ENCODE assay signal across 8 mouse cellular contexts in the genomic region with DNA sequence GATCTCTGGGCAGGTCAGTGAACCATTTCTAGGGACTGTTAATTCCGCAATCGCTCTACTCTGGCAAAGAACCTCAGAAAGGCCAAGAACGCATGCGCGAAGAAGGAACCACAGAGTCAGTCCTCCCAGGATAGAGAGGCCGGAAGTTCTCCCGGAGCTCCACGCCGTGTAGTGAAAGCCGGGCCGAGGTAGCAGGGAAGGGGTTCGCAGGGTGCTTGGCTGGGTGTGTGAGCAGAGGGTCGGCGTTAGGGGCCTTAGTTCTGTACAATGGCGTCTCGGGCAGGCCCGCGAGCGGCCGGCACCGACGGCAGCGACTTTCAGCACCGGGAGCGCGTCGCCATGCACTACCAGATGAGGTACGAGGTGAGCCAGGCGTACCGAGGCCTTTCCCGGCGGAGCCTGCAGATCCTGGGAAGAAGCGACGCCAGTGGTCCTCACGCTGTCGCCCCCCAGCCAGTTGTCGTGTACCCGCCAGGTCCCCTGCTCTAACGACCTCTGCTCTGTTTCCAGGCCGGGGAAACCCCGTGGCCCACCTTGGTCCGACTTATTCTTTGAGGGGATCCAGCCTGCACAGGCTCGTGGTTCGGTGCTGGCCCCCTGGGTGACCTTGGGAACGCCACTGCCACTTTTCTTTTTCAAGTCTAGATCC. TPM values are rescaled to one million over a fixed set of nuclear protein-coding genes. Genes with fewer than 3 reads are reported as not detected.
A peak's percentile ranks its signal among the peaks of the same experiment; 100 is the strongest.
DNase-seq lines count a peak whose midpoint lies in the region; ATAC-seq and TF ChIP-seq lines count a peak whose summit lies in the region.

A gene (plus strand): TSS at position 128 of the 649 bp plus-strand sequence.

- peak; percentile 91 for ATAC-seq in heart, embryonic 12.5 days (ENCODE audit: insufficient number of reproducible peaks, low FRiP score)
- ATAC-seq in kidney, postnatal 0 days (replicated peaks; ENCODE audit: low FRiP score, low read depth) = peak; percentile 78
- peak; percentile 88 for ATAC-seq in liver, embryonic 11.5 days (replicated peaks; ENCODE audit: low FRiP score)
- peak; percentile 92 for ATAC-seq in stomach, embryonic 14.5 days (ENCODE audit: insufficient number of reproducible peaks, insufficient read depth, low FRiP score, low read depth)

- H3K79me2 ChIP-seq in C2C12 (ENCODE audit: control insufficient read depth, insufficient read depth) = peaks cover 42% of the 10 kb centered on the region

- peaks cover 18% of the 10 kb centered on the region for H3K79me3 ChIP-seq in C2C12 (ENCODE audit: low read depth)

- H3ac ChIP-seq in C2C12 (ENCODE audit: control insufficient read depth, insufficient read length, low read depth) = peak within 1 kb of the TSS; percentile 90

- H3K4me2 ChIP-seq in heart, embryonic 12.5 days = peak within 1 kb of the TSS; percentile 89
- peak within 1 kb of the TSS; percentile 82 for H3K4me2 ChIP-seq in kidney, postnatal 0 days (ENCODE audit: low read length)
- peak within 1 kb of the TSS; percentile 85 for H3K4me2 ChIP-seq in liver, embryonic 11.5 days
- peak within 1 kb of the TSS; percentile 92 for H3K4me2 ChIP-seq in stomach, embryonic 14.5 days (replicated peaks; ENCODE audit: low read depth, low read length)

- peaks cover 24% of the 10 kb centered on the region for H3K36me3 ChIP-seq in C2C12 (ENCODE audit: control insufficient read depth, insufficient read depth)
- peaks cover 17% of the 10 kb centered on the region for H3K36me3 ChIP-seq in erythroblast, embryonic 14.5 days (ENCODE audit: control insufficient read depth)
- peaks cover 18% of the 10 kb centered on the region for H3K36me3 ChIP-seq in heart, embryonic 12.5 days
- peaks cover 10% of the 10 kb centered on the region for H3K36me3 ChIP-seq in kidney, postnatal 0 days (ENCODE audit: insufficient read depth, low read length)
- H3K36me3 ChIP-seq in liver, embryonic 11.5 days (ENCODE audit: control insufficient read depth, insufficient read depth, low read length) = peaks cover 8% of the 10 kb centered on the region
- peaks cover 9% of the 10 kb centered on the region; the same call in 1 of the 2 replicates for H3K36me3 ChIP-seq in stomach, embryonic 14.5 days (ENCODE audit: control insufficient read depth, insufficient read depth, low read length)

- H3K27ac ChIP-seq in heart, embryonic 12.5 days (ENCODE audit: poor library complexity, severe bottlenecking) = 0 out of 2 replicates have a peak within 1 kb of the TSS, but pooled peaks have one; percentile 23
- H3K27ac ChIP-seq in kidney, postnatal 0 days = peak within 1 kb of the TSS; percentile 85
- peak within 1 kb of the TSS; percentile 51 for H3K27ac ChIP-seq in liver, embryonic 11.5 days (ENCODE audit: low read depth, low read length)
- peak within 1 kb of the TSS; percentile 56; the same call in 1 of the 2 replicates for H3K27ac ChIP-seq in stomach, embryonic 14.5 days (ENCODE audit: low read length)

- peak within 1 kb of the TSS; percentile 90 for H3K4me3 ChIP-seq in C2C12 (ENCODE audit: insufficient read depth, poor library complexity, severe bottlenecking)
- peak within 1 kb of the TSS; percentile 74 for H3K4me3 ChIP-seq in erythroblast, embryonic 14.5 days (replicated peaks)
- peak within 1 kb of the TSS; percentile 78 for H3K4me3 ChIP-seq in heart, embryonic 12.5 days
- peak within 1 kb of the TSS; percentile 94 for H3K4me3 ChIP-seq in kidney, postnatal 0 days (replicated peaks; ENCODE audit: low read depth, low read length)
- H3K4me3 ChIP-seq in liver, embryonic 11.5 days (ENCODE audit: low read depth, low read length) = peak within 1 kb of the TSS; percentile 95
- H3K4me3 ChIP-seq in stomach, embryonic 14.5 days (ENCODE audit: low read depth, low read length) = peak within 1 kb of the TSS; percentile 96

- peak within 1 kb of the TSS; percentile 89 for H3K9ac ChIP-seq in heart, embryonic 12.5 days
- peak within 1 kb of the TSS; percentile 96 for H3K9ac ChIP-seq in kidney, postnatal 0 days (ENCODE audit: low read depth, low read length)
- H3K9ac ChIP-seq in liver, embryonic 11.5 days (ENCODE audit: low read depth, low read length) = peak within 1 kb of the TSS; percentile 91
- H3K9ac ChIP-seq in stomach, embryonic 14.5 days (replicated peaks; ENCODE audit: low read depth, low read length) = peak within 1 kb of the TSS; percentile 82

- peak; percentile 50; the same call in 1 of the 2 replicates for TF ChIP-seq POLR2A in brain, embryonic 14.5 days (IDR thresholded peaks at IDR 0.05; ENCODE audit: borderline replicate concordance, extremely low read depth, insufficient read depth, insufficient read length, poor library complexity, severe bottlenecking)

- 1% methylated on average over 45 of the region's 45 CpGs for WGBS in heart, embryonic 12.5 days
- under 1% methylated on average over 44 of the region's 45 CpGs for WGBS in kidney, postnatal 0 days
- WGBS in liver, embryonic 11.5 days = under 1% methylated on average over 45 of the region's 45 CpGs
- under 1% methylated on average over 45 of the region's 45 CpGs for WGBS in stomach, embryonic 14.5 days

- no peaks in the 10 kb centered on the region for H3K9me3 ChIP-seq in erythroblast, embryonic 14.5 days (ENCODE audit: control insufficient read depth, low read length)
- H3K9me3 ChIP-seq in heart, embryonic 12.5 days (replicated peaks) = no peaks in the 10 kb centered on the region
- H3K9me3 ChIP-seq in kidney, postnatal 0 days (replicated peaks; ENCODE audit: low read length) = no peaks in the 10 kb centered on the region
- H3K9me3 ChIP-seq in liver, embryonic 11.5 days (ENCODE audit: control insufficient read depth, low read length) = no peaks in the 10 kb centered on the region
- H3K9me3 ChIP-seq in stomach, embryonic 14.5 days (ENCODE audit: control insufficient read depth, low read depth, low read length) = no peaks in the 10 kb centered on the region

- DNase-seq in brain, embryonic 14.5 days (ENCODE audit: low read depth) = peak; percentile 96
- peak; percentile 97 for DNase-seq in kidney, postnatal 0 days (ENCODE audit: low spot score)
- DNase-seq in liver, embryonic 11.5 days (ENCODE audit: low spot score) = peak; percentile 93
- DNase-seq in naive thymus-derived CD4-positive, alpha-beta T cell, adult 2 months (ENCODE audit: low read depth) = peak; percentile 96

- H3K27me3 ChIP-seq in C2C12 (ENCODE audit: control insufficient read depth, insufficient read depth, insufficient read length) = no peaks in the 10 kb centered on the region
- H3K27me3 ChIP-seq in erythroblast, embryonic 14.5 days (ENCODE audit: control insufficient read depth) = no peaks in the 10 kb centered on the region
- no peaks in the 10 kb centered on the region for H3K27me3 ChIP-seq in heart, embryonic 12.5 days (replicated peaks)
- no peaks in the 10 kb centered on the region for H3K27me3 ChIP-seq in kidney, postnatal 0 days (ENCODE audit: insufficient read depth, low read length)
- H3K27me3 ChIP-seq in liver, embryonic 11.5 days (replicated peaks; ENCODE audit: control insufficient read depth, insufficient read depth, low read length) = no peaks in the 10 kb centered on the region
- no peaks in the 10 kb centered on the region for H3K27me3 ChIP-seq in stomach, embryonic 14.5 days (ENCODE audit: control insufficient read depth, insufficient read depth, low read length)

- TF ChIP-seq CTCF in C2C12 (IDR thresholded peaks at IDR 0.05; ENCODE audit: control insufficient read depth, insufficient read depth, insufficient read length) = no peak
- TF ChIP-seq CTCF in brain, embryonic 14.5 days (IDR thresholded peaks at IDR 0.05; ENCODE audit: borderline replicate concordance, extremely low read depth, insufficient read depth, insufficient read length) = no peak
- no peak for TF ChIP-seq CTCF in kidney, postnatal 0 days (IDR thresholded peaks at IDR 0.05; ENCODE audit: low read depth)

- H3K4me1 ChIP-seq in erythroblast, embryonic 14.5 days (ENCODE audit: control insufficient read depth) = peaks cover 19% of the 10 kb centered on the region
- H3K4me1 ChIP-seq in heart, embryonic 12.5 days (replicated peaks) = peaks cover 11% of the 10 kb centered on the region
- H3K4me1 ChIP-seq in kidney, postnatal 0 days (replicated peaks; ENCODE audit: insufficient read depth, low read length) = no peaks in the 10 kb centered on the region
- H3K4me1 ChIP-seq in liver, embryonic 11.5 days (replicated peaks; ENCODE audit: control insufficient read depth, insufficient read depth, low read length) = peaks cover 10% of the 10 kb centered on the region
- H3K4me1 ChIP-seq in stomach, embryonic 14.5 days (ENCODE audit: control insufficient read depth, insufficient read depth, low read length) = peaks cover 5% of the 10 kb centered on the region

TF ChIP-seq in C2C12, 6 proteins besides CTCF, POLR2A, EP300 and RAD21:
- no peak for TF ChIP-seq USF1 (IDR thresholded peaks at IDR 0.05; ENCODE audit: low read depth)
- no peak for TF ChIP-seq MYOG (IDR thresholded peaks at IDR 0.05; ENCODE audit: control insufficient read depth, extremely low read depth, insufficient read length)
- TF ChIP-seq MAX (IDR thresholded peaks at IDR 0.05) = peak; percentile 90
- TF ChIP-seq MYOD1 (IDR thresholded peaks at IDR 0.05; ENCODE audit: control insufficient read depth, insufficient read length, low read depth) = no peak
- no peak for TF ChIP-seq FOSL1 (IDR thresholded peaks at IDR 0.05; ENCODE audit: insufficient read depth, low read length, poor library complexity, severe bottlenecking)
- peak; percentile 22 for TF ChIP-seq CEBPB (IDR thresholded peaks at IDR 0.05; ENCODE audit: low read depth)

RNA-seq across cellular contexts. Expression of the gene that starts here (rescaled TPM):
- polyA plus RNA-seq in C2C12 (2012; fragmentation: generic; extraction: Trizol) = 76.4 TPM
- polyA plus RNA-seq in brain, embryonic 14.5 days (2012; rRNA removed) = 60.1 and 71.0 TPM in 2 replicates
- 0.23 and 0.38 TPM in 2 replicates for polyA plus RNA-seq in erythroblast, embryonic 14.5 days (2012)
- polyA plus RNA-seq in heart, embryonic 12.5 days (2016; fragmentation: Nextera tagmentation; extraction: Ambion mirVana) = 58.5 and 61.1 TPM in 2 replicates
- 111 and 114 TPM in 2 replicates for polyA plus RNA-seq in kidney, postnatal 0 days (2015; fragmentation: Nextera tagmentation; extraction: Ambion mirVana)
- polyA plus RNA-seq in liver, embryonic 11.5 days (2014; fragmentation: Nextera tagmentation; extraction: Ambion mirVana) = 72.1 and 72.7 TPM in 2 replicates
- 78.6 and 81.1 TPM in 2 replicates for polyA plus RNA-seq in stomach, embryonic 14.5 days (2014; fragmentation: Nextera tagmentation; extraction: Ambion mirVana)

Comparison
In these comparisons a context has a peak if more than half of its experiments do, and no peak if none do; other contexts are left out.
1. Peak in every context shown above with its lines: DNase-seq, ATAC-seq, H3K4me3 ChIP-seq and H3K27ac ChIP-seq.
2. RNA of the gene that starts here (polyA plus RNA-seq): 111 to 114 TPM in kidney, postnatal 0 days, 78.6 to 81.1 TPM in stomach, embryonic 14.5 days, 76.4 TPM in C2C12 (single experiment), 72.1 to 72.7 TPM in liver, embryonic 11.5 days, 58.5 to 61.1 TPM in heart, embryonic 12.5 days and 60.1 to 71.0 TPM in brain, embryonic 14.5 days; 0.23 to 0.38 TPM in erythroblast, embryonic 14.5 days; every median in the first group is over 10 times any median in the second.
3. H3K27ac ChIP-seq: peak in every context shown above with its lines; median percentile 85 in kidney, postnatal 0 days; 56 in stomach, embryonic 14.5 days; 51 in liver, embryonic 11.5 days; 23 in heart, embryonic 12.5 days.